Mouse (Mus musculus): ENCODE measurements at regions not wholly inside any gene's neighbourhood (a gene's known extent, or its start where the extent isn't known, plus 50 kb on each side); places are given as distances from the start of the nearest gene placed in this dataset.

GRCm38 (mm10) chr12:32488578-32488892 lies 110.0 kb downstream of the Ccdc71l start:
- TF ChIP-seq MAX (IDR thresholded peaks at IDR 0.05) (no peak), USF1 (IDR thresholded peaks at IDR 0.05; ENCODE audit: low read depth) (no peak)
